Mouse (Mus musculus) intestine, embryonic 14.5 days (tissue): ENCODE measurements around the gene Lnx2. TPM values are rescaled to one million over a fixed set of nuclear protein-coding genes. Genes with fewer than 3 reads are reported as not detected.

ENCODE experiments used
- ATAC-seq: fragments of 200-750 bp; cut with Nextera tagmentation; replicated peaks from 2 replicates; pipeline ENCODE4 v1.8.0; 2017; ENCODE audit warnings: low read depth, moderate number of reproducible peaks, moderate TSS enrichment, moderate library complexity; ENCODE audit not compliant: low FRiP score, low TSS enrichment
- DNase-seq: peaks from one replicate; pipeline ENCODE4 v3.0.0-alpha.2; 2018; ENCODE audit warnings: low spot score
- H3K27ac ChIP-seq: fragments of 300-500 bp; sonication (generic); 2 replicates; pipeline ENCODE4 v1.5.1; 2014; ENCODE audit warnings: low read depth, mild to moderate bottlenecking, control low read depth
- H3K27me3 ChIP-seq: fragments of 300-500 bp; sonication (generic); replicated peaks from 2 replicates; pipeline ENCODE4 v1.6.1; 2014; ENCODE audit warnings: low read length, control low read depth; ENCODE audit not compliant: control insufficient read depth, insufficient read depth
- H3K36me3 ChIP-seq: fragments of 300-500 bp; sonication (generic); 2 replicates; pipeline ENCODE4 v1.6.1; 2014; ENCODE audit warnings: low read length, control low read depth; ENCODE audit not compliant: control insufficient read depth, insufficient read depth
- H3K4me1 ChIP-seq: fragments of 300-500 bp; sonication (generic); replicated peaks from 2 replicates; pipeline ENCODE4 v1.6.1; 2014; ENCODE audit warnings: low read length, control low read depth, mixed read lengths; ENCODE audit not compliant: control insufficient read depth, insufficient read depth
- H3K4me2 ChIP-seq: fragments of 300-500 bp; sonication (generic); 2 replicates; pipeline ENCODE4 v1.6.1; 2014; ENCODE audit warnings: low read length
- H3K4me3 ChIP-seq: fragments of 300-500 bp; sonication (generic); 2 replicates; pipeline ENCODE4 v1.5.1; 2014; ENCODE audit warnings: low read depth, low read length, control low read depth, mixed read lengths
- H3K9ac ChIP-seq: fragments of 300-500 bp; sonication (generic); 2 replicates; pipeline ENCODE4 v1.6.1; 2014; ENCODE audit warnings: mild to moderate bottlenecking, low read length
- H3K9me3 ChIP-seq: fragments of 300-500 bp; sonication (generic); 2 replicates; pipeline ENCODE4 v1.6.1; 2016; ENCODE audit warnings: low read length, control low read depth; ENCODE audit not compliant: control insufficient read depth
- WGBS: fragments of 180-500 bp; shearing (Covaris S2); extraction: QIAGEN DNeasy Blood & Tissue Kit; methylation state at CpG from one replicate; pipeline ENCODE4 v1.1.7; 2014; 5-methylcytosine and 5-hydroxymethylcytosine counted together
- polyA plus RNA-seq: library from polyadenylated mRNA; unstranded; fragments of >200 nt; fragmentation: Nextera tagmentation; extraction: Ambion mirVana; gene quantifications from 2 replicates; pipeline ENCODE4 v1.2.1, GENCODE M21; 2014

The Lnx2 gene
- polyA plus RNA-seq, 1 experiment from 2014 or later: 17.9 TPM

DNA sequence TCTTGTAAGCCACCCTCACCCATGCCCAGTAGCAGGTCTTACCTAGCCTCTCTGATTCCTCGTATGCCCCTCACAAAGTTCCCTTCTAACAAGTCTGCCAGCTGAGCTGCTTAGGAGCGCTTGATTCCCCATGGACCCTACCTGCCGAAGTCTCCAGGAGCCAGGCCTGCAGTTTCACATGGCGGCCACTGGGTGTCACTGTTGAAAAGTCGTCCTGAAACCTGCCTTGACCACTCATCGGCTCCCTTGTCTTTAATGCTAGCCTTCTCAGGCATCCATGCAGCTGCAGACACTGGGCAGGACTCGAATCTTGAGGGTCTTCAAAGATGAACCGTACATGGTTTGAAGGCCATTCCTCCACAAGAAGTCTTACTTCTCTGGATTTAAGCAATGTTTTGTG is 93.2 kb downstream of the Lnx2 start:
- no peaks in the 10 kb centered on the region for H3K36me3 ChIP-seq
- H3K27ac ChIP-seq: no peak overlapping the region
- no peak overlapping the region for H3K9ac ChIP-seq
- no peaks in the 10 kb centered on the region for H3K4me1 ChIP-seq
- no peak overlapping the region for H3K4me2 ChIP-seq
- 0 out of 2 replicates have a peak, but pooled peaks cover 9% of the 10 kb centered on the region for H3K27me3 ChIP-seq
- WGBS: 8% methylated on average over 8 of the region's 8 CpGs
- DNase-seq: peak; percentile 87
- H3K9me3 ChIP-seq: no peaks in the 10 kb centered on the region
- peak; percentile 50; the same call in 1 of the 2 replicates for ATAC-seq
- no peak overlapping the region for H3K4me3 ChIP-seq

- Histone ChIP-seq H3K4me3 (no peak overlapping the region), H3K9ac (no peak overlapping the region), H3K27ac (no peak overlapping the region), H3K4me2 (no peak overlapping the region), H3K4me1 (no peaks in the 10 kb centered on the region), H3K9me3 (no peaks in the 10 kb centered on the region), H3K36me3 (no peaks in the 10 kb centered on the region), H3K27me3 (0 out of 2 replicates have a peak, but pooled peaks cover 9% of the 10 kb centered on the region)
- DNase-seq (no peak), ATAC-seq (no peak)
- WGBS: 80% methylated on average over 6 of the region's 6 CpGs
Measured at GRCm38 (mm10) chr5:146981376-146981775, 95.0 kb downstream of the Lnx2 start.

DNA sequence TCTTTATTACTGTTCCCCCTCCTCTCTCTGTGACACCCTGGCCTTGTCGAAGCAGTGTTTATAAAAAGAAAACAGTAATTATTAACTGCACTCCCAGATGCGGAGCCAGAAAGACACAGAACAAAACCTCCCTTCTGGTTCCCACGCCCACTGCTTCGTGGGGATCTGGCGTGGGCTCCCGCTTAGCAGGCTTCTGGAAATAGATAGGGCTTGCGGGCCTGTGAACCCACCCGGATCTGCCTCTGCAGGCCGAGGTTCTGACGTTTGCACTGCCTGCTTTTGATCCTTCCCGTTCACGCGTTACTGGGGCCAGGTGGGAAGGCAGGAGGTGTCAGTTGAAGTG is 101.6 kb downstream of the Lnx2 start:
- Histone ChIP-seq H3K27ac (no peak overlapping the region), H3K4me1 (0 out of 2 replicates have a peak, but pooled peaks cover 8% of the 10 kb centered on the region), H3K36me3 (no peaks in the 10 kb centered on the region), H3K4me2 (peak overlapping the region; percentile 14), H3K9me3 (no peaks in the 10 kb centered on the region), H3K4me3 (no peak overlapping the region), H3K27me3 (no peaks in the 10 kb centered on the region), H3K9ac (no peak overlapping the region)
- no peak for DNase-seq
- 25% methylated on average over 13 of the region's 13 CpGs for WGBS
- ATAC-seq: no peak

DNA sequence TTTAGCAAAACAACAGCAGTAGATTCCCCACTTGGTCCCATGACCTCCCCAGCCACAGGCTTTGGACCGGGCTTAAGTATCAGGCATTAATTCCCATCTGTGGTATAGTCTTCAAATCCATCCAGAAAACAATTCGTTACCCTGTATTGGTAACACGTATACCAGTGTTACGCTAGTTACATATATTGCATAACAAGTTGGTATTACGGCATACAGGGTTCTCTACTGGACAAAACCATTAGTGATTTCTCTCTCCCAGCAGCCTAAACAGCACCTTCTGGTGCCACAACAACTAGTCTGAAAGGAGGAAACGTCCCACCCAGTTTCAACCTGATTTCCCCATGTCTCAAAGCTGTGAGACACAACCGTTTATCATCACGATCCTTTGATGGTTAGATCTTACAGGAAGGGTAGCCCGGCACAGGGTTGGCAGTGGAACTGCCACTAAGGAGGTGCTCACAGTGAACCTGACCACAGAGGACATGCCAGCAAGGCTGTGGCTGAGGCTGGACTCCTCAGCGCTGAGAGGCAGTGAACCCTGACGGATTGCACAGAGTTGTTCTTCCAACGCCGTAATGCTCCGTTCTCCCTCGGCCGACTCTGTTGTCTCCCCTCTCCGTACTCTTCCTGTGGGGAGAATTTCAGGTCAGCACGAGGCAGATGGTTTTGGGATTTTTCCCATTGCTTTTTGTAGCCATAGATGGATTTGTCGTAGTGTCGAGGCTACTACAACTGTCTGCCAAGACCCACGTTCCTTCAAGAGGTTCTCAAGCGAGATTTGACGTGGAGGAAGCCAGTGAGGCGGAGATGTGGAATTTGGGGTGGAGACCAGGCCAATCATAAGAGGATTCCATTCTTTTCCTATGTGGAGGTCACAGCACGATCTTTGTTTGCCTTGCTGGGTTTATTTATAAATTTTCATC is 102.3 kb downstream of the Lnx2 start:
- Histone ChIP-seq H3K27ac (no peak overlapping the region), H3K27me3 (no peaks in the 10 kb centered on the region), H3K4me2 (peak overlapping the region; percentile 14), H3K9ac (no peak overlapping the region), H3K9me3 (no peaks in the 10 kb centered on the region), H3K4me3 (no peak overlapping the region), H3K36me3 (no peaks in the 10 kb centered on the region), H3K4me1 (0 out of 2 replicates have a peak, but pooled peaks cover 8% of the 10 kb centered on the region)
- ATAC-seq (no peak), DNase-seq (no peak)
- 66% methylated on average over 25 of the region's 25 CpGs for WGBS

- 0 out of 2 replicates have a peak, but pooled peaks cover 8% of the 10 kb centered on the region for H3K4me1 ChIP-seq
- WGBS: 92% methylated on average over 9 of the region's 9 CpGs
Measured at GRCm38 (mm10) chr5:146973353-146973752, 103.0 kb downstream of the Lnx2 start.

GRCm38 (mm10) chr5:146971776-146972561 is 104.4 kb downstream of the Lnx2 start:
- H3K4me1 ChIP-seq: 0 out of 2 replicates have a peak, but pooled peaks cover 8% of the 10 kb centered on the region
- H3K36me3 ChIP-seq: no peaks in the 10 kb centered on the region
- H3K9ac ChIP-seq: no peak overlapping the region
- ATAC-seq (no peak), DNase-seq (no peak)
- H3K9me3 ChIP-seq: no peaks in the 10 kb centered on the region
- H3K27ac ChIP-seq: no peak overlapping the region
- H3K27me3 ChIP-seq: no peaks in the 10 kb centered on the region
- no peak overlapping the region for H3K4me3 ChIP-seq
- H3K4me2 ChIP-seq: no peak overlapping the region
- 64% methylated on average over 10 of the region's 10 CpGs for WGBS

More at GRCm38 (mm10) chr5:146973353-146973752, 103.0 kb downstream of the Lnx2 start:
- Histone ChIP-seq H3K9ac (no peak overlapping the region), H3K4me3 (no peak overlapping the region), H3K36me3 (no peaks in the 10 kb centered on the region), H3K27me3 (no peaks in the 10 kb centered on the region), H3K9me3 (no peaks in the 10 kb centered on the region), H3K4me2 (no peak overlapping the region), H3K27ac (no peak overlapping the region)
- ATAC-seq: no peak
- no peak for DNase-seq

DNA sequence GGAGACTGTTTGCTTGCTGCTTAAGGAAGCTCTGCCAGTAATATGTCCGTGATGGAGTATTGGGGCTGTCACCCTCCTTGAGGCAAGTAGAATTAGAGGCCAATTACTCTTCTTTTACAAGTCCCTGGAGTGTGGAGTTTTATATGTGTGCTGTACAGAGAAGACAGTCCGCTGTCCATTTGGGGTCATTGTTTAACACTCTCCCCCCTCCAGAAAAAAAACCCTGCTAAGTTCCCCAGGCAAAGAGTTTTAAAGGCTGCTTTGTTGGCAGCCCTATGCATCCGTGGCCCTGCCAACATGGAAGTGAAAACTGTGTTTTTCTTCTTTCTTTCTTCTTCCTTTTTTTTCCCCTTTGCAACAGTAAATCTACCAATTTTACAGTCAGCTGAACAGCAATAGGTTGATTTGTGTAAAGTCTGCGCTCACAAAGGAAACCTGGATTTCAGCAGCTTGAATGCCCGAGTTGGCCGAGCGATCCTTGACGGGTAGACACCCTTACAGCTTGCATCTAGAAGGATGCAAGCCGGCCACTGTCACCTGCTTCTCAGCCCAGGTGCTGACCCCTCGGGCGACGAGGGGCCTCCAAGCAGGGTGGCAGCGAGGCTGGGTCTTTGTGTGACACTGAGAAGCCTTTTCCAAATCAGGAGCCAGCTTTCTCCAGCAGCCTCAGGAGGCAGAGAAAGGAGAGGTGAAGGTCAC is 107.5 kb downstream of the Lnx2 start:
- Histone ChIP-seq H3K4me1 (no peaks in the 10 kb centered on the region), H3K4me3 (no peak overlapping the region), H3K4me2 (no peak overlapping the region), H3K27me3 (no peaks in the 10 kb centered on the region), H3K9me3 (no peaks in the 10 kb centered on the region), H3K9ac (no peak overlapping the region), H3K27ac (no peak overlapping the region), H3K36me3 (no peaks in the 10 kb centered on the region)
- DNase-seq: no peak
- WGBS: 78% methylated on average over 13 of the region's 13 CpGs
- no peak for ATAC-seq
